Mouse (Mus musculus): ENCODE measurements around the gene Cd248. TPM values are rescaled to one million over a fixed set of nuclear protein-coding genes. Genes with fewer than 3 reads are reported as not detected.
"Not testable (repeated sequence)": the region's sequence is repeated elsewhere in the genome, so short reads cannot be mapped to it uniquely, and the experiment has no call there.

Cd248 gene
- polyA plus RNA-seq, 1 experiment from 2014 or later: 57.9 TPM

DNA sequence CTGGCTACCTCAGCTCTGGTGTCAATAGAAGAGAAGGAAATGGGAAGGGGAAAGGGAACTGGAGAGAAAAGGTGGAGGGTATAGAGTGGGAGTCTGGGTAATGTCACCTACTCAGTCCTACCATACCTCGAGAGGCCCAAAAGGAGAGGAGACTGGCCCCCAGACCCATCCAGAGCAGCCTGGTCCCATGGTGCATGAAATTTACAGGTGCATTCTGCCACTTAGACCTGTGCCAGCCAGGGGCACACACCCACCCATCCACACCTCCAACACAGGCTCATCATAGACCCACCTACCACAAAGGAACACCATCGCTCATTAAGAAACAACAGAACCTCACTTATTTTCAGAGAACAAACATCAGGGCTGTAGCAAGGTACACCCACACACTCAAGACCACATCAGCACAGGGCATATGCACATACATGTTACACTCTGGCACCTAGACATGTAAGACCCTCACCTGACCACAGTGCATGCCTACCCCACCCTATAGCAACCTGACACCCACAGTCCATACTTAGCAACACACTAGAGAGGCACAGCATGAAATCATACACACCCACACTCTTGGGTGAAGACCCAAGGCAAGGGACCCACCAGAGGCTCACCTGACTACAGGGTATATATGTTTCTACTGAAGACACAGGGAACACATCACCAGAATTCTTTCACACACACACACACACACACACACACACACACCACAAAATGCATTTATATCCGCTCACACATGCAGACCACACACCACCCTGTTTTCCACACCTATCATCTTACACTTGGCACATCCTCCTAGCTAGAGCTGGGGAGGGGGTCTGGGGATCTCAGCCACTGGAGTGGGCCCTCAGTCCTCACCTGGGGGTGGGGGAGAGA, 16.3 kb downstream of the Cd248 start:
- H3K36me3 ChIP-seq (ENCODE audit: control insufficient read depth, insufficient read depth, low read length): no peaks in the 10 kb centered on the region
- H3K4me1 ChIP-seq (ENCODE audit: control insufficient read depth, insufficient read depth, low read length): peaks cover 13% of the 10 kb centered on the region; the same call in 1 of the 2 replicates
- WGBS: 62% methylated on average over 3 of the region's 3 CpGs
- H3K27ac ChIP-seq (ENCODE audit: low read depth, low read length): no peak overlapping the region
- H3K4me2 ChIP-seq (replicated peaks; ENCODE audit: low read depth, low read length): no peak overlapping the region
- no peak overlapping the region for H3K9ac ChIP-seq (ENCODE audit: low read depth, low read length)
- peak overlapping the region; percentile 51 for H3K4me3 ChIP-seq (ENCODE audit: low read length)
- H3K9me3 ChIP-seq (ENCODE audit: control insufficient read depth, low read length): no peaks in the 10 kb centered on the region
- H3K27me3 ChIP-seq (ENCODE audit: control insufficient read depth, insufficient read depth, low read length): peaks cover 67% of the 10 kb centered on the region
- ATAC-seq (ENCODE audit: low FRiP score, low TSS enrichment): no peak

DNA sequence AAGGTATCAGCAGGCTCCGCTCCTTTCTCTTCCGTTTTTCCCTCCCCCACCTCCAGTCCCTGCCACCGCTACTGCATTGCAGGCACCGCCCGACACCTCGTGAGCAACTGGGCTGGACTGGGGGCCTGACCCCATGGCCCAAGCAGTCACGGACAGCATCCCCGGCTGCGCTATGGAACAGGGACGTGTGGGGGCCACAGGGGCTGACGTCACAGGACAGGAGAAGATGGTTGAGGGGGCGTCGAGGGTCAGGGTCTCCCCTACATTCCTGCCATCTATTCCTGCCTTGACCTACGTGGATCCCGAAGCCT, 16.9 kb downstream of the Cd248 start:
- ATAC-seq (ENCODE audit: low FRiP score, low TSS enrichment): no peak
- Histone ChIP-seq H3K36me3 (ENCODE audit: control insufficient read depth, insufficient read depth, low read length) (peaks cover 2% of the 10 kb centered on the region; the same call in 1 of the 2 replicates), H3K9ac (ENCODE audit: low read depth, low read length) (no peak overlapping the region), H3K4me3 (ENCODE audit: low read length) (peak overlapping the region; percentile 51), H3K27me3 (ENCODE audit: control insufficient read depth, insufficient read depth, low read length) (peaks cover 67% of the 10 kb centered on the region), H3K4me2 (replicated peaks; ENCODE audit: low read depth, low read length) (peak overlapping the region; percentile 67), H3K9me3 (ENCODE audit: control insufficient read depth, low read length) (no peaks in the 10 kb centered on the region), H3K4me1 (ENCODE audit: control insufficient read depth, insufficient read depth, low read length) (peaks cover 13% of the 10 kb centered on the region; the same call in 1 of the 2 replicates), H3K27ac (ENCODE audit: low read depth, low read length) (no peak overlapping the region)
- whole genome bisulfite sequencing: 3% methylated on average over 15 of the region's 15 CpGs

DNA sequence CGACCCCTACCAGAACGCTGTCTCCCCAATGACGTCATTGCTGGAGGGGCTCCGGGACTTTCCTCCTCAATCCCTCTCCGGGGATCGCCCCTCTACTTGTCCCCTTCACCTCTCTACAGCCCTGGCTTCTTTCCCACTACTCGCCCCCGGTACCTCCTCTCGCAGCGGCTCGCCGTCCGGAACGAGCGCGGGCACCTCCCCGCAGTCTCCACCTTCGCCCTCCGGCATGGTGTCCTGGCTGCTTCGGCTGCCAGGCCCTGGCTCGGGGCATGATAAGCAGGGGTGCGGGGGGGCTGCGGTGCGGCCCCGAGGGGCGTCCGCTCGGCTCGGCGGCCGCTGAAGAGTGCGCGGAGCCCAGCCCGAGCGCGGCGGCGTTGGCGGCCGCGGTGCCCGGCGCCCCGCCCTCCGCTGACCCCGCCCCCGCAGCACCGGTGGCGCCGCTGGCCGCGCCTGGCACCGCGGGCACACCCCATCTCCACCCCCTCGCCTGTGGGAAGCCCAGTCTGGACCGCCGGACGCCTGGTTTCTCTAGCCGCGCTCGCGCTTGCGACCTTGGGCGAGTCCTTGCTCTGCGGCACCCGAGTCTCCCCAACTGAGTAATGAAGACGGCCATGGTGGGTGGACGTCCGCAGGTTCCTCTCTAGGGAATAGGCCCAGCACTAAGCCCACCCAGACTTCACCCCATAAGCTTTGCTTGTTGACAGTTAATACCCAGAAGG, 17.4 kb downstream of the Cd248 start, which contains the start of gene Tmem151a:
Gene Tmem151a, minus strand, starts transcription at position 387 of the 719 bp plus-strand sequence.
- Histone ChIP-seq H3K4me1 (ENCODE audit: control insufficient read depth, insufficient read depth, low read length) (peaks cover 13% of the 10 kb centered on the region; the same call in 1 of the 2 replicates), H3K36me3 (ENCODE audit: control insufficient read depth, insufficient read depth, low read length) (peaks cover 4% of the 10 kb centered on the region; the same call in 1 of the 2 replicates), H3K4me3 (ENCODE audit: low read length) (peak within 1 kb of the TSS; percentile 51), H3K27me3 (ENCODE audit: control insufficient read depth, insufficient read depth, low read length) (peaks cover 62% of the 10 kb centered on the region), H3K4me2 (replicated peaks; ENCODE audit: low read depth, low read length) (peak within 1 kb of the TSS; percentile 67), H3K9ac (ENCODE audit: low read depth, low read length) (peak within 1 kb of the TSS; percentile 47; the same call in 1 of the 2 replicates), H3K27ac (ENCODE audit: low read depth, low read length) (no peak within 1 kb of the TSS), H3K9me3 (ENCODE audit: control insufficient read depth, low read length) (no peaks in the 10 kb centered on the region)
- 1% methylated on average over 69 of the region's 69 CpGs for WGBS
- ATAC-seq (ENCODE audit: low FRiP score, low TSS enrichment): no peak

DNA sequence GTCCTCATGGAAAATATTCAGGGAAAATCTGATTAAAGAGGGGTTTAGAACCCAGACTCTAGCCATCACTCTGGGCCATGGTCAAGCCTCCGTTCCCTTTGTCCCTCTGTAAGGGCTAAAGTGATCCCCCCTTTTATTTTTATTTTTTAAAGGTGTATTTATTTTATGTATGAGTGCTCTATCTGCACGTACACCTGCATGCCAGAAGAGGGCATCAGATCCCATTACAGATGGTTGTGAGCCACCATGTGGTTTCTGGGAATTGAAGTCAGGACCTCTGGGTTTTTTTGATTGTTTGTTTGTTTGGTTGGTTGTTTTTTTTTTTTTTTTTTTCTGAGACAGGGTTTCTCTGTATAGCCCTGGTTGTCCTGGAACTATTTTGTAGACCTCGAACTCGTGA, 18.7 kb downstream of the Cd248 start:
- not testable (repeated sequence) for H3K4me2 ChIP-seq (replicated peaks; ENCODE audit: low read depth, low read length); H3K4me3 ChIP-seq (ENCODE audit: low read length); H3K9ac ChIP-seq (ENCODE audit: low read depth, low read length); H3K9me3 ChIP-seq (ENCODE audit: control insufficient read depth, low read length); ATAC-seq (ENCODE audit: low FRiP score, low TSS enrichment); H3K27ac ChIP-seq (ENCODE audit: low read depth, low read length)
- peaks cover 49% of the 10 kb centered on the region for H3K27me3 ChIP-seq (ENCODE audit: control insufficient read depth, insufficient read depth, low read length)
- 52% methylated on average over 4 of the region's 4 CpGs for WGBS
- H3K36me3 ChIP-seq (ENCODE audit: control insufficient read depth, insufficient read depth, low read length): peaks cover 15% of the 10 kb centered on the region
- H3K4me1 ChIP-seq (ENCODE audit: control insufficient read depth, insufficient read depth, low read length): peaks cover 13% of the 10 kb centered on the region; the same call in 1 of the 2 replicates

DNA sequence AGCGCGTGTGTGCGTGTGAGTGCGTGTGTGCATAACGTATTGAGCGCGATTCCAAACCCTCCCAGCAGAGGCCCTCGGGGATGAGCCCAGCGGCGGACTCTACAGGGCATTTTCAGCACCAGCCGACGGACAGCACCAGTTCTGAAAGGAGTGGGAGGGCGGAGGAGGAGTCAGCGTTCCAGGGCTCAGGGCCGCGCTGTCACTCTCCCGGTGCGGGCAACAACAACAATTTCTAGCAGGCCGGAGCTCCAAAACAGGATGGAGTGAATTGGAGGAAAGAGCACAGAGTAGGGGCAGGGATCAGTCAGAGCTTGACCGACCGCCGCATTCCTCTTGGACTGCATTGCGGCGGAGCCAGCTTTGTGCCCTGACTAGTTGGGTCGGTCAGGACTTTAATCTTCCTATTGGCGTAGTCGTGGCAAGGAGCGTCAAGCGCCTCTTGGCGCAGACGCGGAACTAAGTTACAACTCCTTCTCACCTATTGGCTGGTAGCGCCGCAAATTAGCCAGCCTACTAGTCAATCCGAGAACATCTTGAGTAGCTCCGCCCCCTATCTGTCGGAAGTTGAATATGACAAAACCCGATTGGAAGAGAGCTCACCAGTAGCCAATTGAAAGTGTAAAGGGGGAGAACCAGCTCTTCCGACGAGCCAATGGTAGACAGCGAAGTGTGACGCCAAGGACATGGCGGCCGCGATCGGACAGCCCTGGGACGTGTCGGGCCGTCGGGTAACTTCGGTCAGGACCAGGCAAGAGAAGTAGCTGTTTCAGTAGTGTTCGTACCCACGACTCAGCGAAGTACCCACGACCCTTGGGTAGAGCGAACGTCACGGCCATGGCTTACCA, 20.2 kb downstream of the Cd248 start, which contains the start of gene Yif1a:
Gene Yif1a, plus strand, starts transcription at position 655 of the 845 bp plus-strand sequence.
- Histone ChIP-seq H3K9me3 (ENCODE audit: control insufficient read depth, low read length) (no peaks in the 10 kb centered on the region), H3K9ac (ENCODE audit: low read depth, low read length) (peak within 1 kb of the TSS; percentile 74), H3K27ac (ENCODE audit: low read depth, low read length) (peak within 1 kb of the TSS; percentile 62; the same call in 1 of the 2 replicates), H3K4me3 (ENCODE audit: low read length) (peak within 1 kb of the TSS; percentile 91), H3K4me2 (replicated peaks; ENCODE audit: low read depth, low read length) (peak within 1 kb of the TSS; percentile 94), H3K27me3 (ENCODE audit: control insufficient read depth, insufficient read depth, low read length) (peaks cover 34% of the 10 kb centered on the region), H3K36me3 (ENCODE audit: control insufficient read depth, insufficient read depth, low read length) (peaks cover 26% of the 10 kb centered on the region), H3K4me1 (ENCODE audit: control insufficient read depth, insufficient read depth, low read length) (peaks cover 13% of the 10 kb centered on the region; the same call in 1 of the 2 replicates)
- ATAC-seq (ENCODE audit: low FRiP score, low TSS enrichment): peak; percentile 91
- WGBS: under 1% methylated on average over 58 of the region's 58 CpGs

DNA sequence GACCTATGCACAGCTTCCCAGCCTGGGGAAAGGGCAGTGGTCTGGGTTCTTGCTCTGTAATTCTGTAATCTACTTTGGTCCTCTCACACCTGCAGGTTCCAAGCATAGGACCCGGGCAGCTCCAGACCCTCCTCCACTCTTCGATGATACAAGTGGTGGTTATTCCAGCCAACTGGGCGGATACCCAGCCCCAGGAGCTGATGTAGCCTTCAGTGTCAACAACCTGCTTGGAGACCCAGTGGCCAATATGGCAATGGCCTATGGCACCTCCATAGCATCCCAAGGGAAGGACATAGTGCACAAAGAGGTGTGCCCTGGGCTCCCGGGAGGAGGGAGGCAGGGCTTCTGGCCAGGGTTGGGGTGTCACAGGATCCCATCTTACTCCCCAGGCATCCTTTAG, 21.4 kb downstream of the Cd248 start:
- H3K4me2 ChIP-seq (replicated peaks; ENCODE audit: low read depth, low read length): peak overlapping the region; percentile 94
- peaks cover 33% of the 10 kb centered on the region for H3K36me3 ChIP-seq (ENCODE audit: control insufficient read depth, insufficient read depth, low read length)
- H3K9me3 ChIP-seq (ENCODE audit: control insufficient read depth, low read length): no peaks in the 10 kb centered on the region
- H3K9ac ChIP-seq (ENCODE audit: low read depth, low read length): peak overlapping the region; percentile 74; the same call in 1 of the 2 replicates
- H3K27ac ChIP-seq (ENCODE audit: low read depth, low read length): no peak overlapping the region
- ATAC-seq (ENCODE audit: low FRiP score, low TSS enrichment): no peak
- H3K4me1 ChIP-seq (ENCODE audit: control insufficient read depth, insufficient read depth, low read length): peaks cover 14% of the 10 kb centered on the region; the same call in 1 of the 2 replicates
- WGBS: 95% methylated on average over 4 of the region's 4 CpGs
- H3K27me3 ChIP-seq (ENCODE audit: control insufficient read depth, insufficient read depth, low read length): peaks cover 21% of the 10 kb centered on the region
- peak overlapping the region; percentile 91 for H3K4me3 ChIP-seq (ENCODE audit: low read length)

DNA sequence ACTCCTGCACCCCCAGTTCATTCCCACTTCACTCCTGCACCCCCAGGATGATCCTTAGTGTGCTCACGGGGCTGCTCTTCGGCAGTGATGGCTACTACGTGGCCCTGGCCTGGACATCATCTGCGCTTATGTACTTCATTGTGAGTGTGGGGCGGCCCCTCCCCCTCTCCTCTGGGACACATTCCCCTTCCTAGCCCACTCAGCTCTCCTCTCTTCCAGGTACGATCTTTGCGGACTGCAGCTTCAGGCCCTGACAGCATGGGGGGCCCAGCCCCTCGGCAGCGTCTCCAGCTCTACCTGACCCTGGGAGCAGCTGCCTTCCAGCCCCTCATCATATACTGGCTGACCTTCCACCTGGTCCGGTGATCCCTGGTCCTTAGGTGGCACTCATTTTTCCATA, 24.2 kb downstream of the Cd248 start:
- Histone ChIP-seq H3K4me2 (replicated peaks; ENCODE audit: low read depth, low read length) (no peak overlapping the region), H3K9me3 (ENCODE audit: control insufficient read depth, low read length) (no peaks in the 10 kb centered on the region), H3K27me3 (ENCODE audit: control insufficient read depth, insufficient read depth, low read length) (no peaks in the 10 kb centered on the region), H3K4me3 (ENCODE audit: low read length) (no peak overlapping the region), H3K36me3 (ENCODE audit: control insufficient read depth, insufficient read depth, low read length) (peaks cover 33% of the 10 kb centered on the region), H3K27ac (ENCODE audit: low read depth, low read length) (no peak overlapping the region), H3K9ac (ENCODE audit: low read depth, low read length) (no peak overlapping the region), H3K4me1 (ENCODE audit: control insufficient read depth, insufficient read depth, low read length) (peaks cover 32% of the 10 kb centered on the region)
- no peak for ATAC-seq (ENCODE audit: low FRiP score, low TSS enrichment)
- 89% methylated on average over 10 of the region's 10 CpGs for WGBS

DNA sequence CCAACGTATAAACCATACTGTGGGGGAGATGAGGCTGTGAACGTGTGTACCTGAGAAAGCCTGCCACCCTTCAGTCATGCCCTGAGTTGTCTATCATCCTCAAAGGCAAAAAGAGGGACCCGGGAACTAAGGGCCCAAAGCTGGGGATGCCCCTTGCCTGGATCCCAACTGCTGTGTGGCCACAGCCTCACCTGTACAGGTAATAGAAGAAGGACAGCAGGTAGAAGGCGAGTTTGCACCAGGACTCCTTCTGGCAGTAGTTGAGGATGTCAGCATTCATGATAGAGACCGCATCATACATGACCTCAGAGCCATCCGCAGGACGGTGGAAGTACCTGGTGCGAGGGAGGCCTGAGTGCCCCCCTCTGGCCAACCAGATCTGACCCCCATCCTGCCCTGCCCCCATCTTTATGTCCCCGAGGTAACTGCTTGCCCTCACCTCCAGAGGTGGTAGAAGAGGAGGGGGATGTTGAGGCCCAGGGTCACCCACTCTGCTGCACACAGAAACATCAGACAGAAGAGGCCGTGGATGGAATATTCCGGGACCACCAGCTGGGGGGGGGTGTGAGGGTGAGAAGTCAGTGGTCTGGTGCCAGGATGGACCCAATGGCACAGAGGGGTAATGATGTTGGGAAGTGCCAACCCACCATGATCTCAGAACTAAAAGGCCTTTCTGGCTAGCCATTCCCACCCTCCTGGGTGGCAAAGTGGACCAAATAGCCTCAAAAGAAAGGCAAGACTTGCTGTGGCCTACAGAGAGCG, 25.8 kb downstream of the Cd248 start:
- H3K4me3 ChIP-seq (ENCODE audit: low read length): no peak overlapping the region
- no peak overlapping the region for H3K4me2 ChIP-seq (replicated peaks; ENCODE audit: low read depth, low read length)
- H3K36me3 ChIP-seq (ENCODE audit: control insufficient read depth, insufficient read depth, low read length): peaks cover 33% of the 10 kb centered on the region
- H3K9ac ChIP-seq (ENCODE audit: low read depth, low read length): no peak overlapping the region
- H3K4me1 ChIP-seq (ENCODE audit: control insufficient read depth, insufficient read depth, low read length): peaks cover 39% of the 10 kb centered on the region
- WGBS: 70% methylated on average over 12 of the region's 12 CpGs
- H3K27me3 ChIP-seq (ENCODE audit: control insufficient read depth, insufficient read depth, low read length): no peaks in the 10 kb centered on the region
- no peak overlapping the region for H3K27ac ChIP-seq (ENCODE audit: low read depth, low read length)
- ATAC-seq (ENCODE audit: low FRiP score, low TSS enrichment): no peak
- H3K9me3 ChIP-seq (ENCODE audit: control insufficient read depth, low read length): no peaks in the 10 kb centered on the region

All from kidney, embryonic 14.5 days (tissue).